Mouse (Mus musculus): Measurements from ENCODE around the gene Plcl1. TPM values are rescaled to one million over a fixed set of nuclear protein-coding genes. Genes with fewer than 3 reads are reported as not detected.

The Plcl1 gene
- total RNA-seq, 2 experiments from 2014 or later: 4.6 to 6.2 TPM

- DNase-seq (ENCODE audit: low spot score): no peak
Measured at GRCm38 (mm10) chr1:55523966-55524365, 118.2 kb downstream of the Plcl1 start.

GRCm38 (mm10) chr1:55525100-55525499 lies 119.4 kb downstream of the Plcl1 start:
- DNase-seq (ENCODE audit: low spot score): no peak

GRCm38 (mm10) chr1:55525748-55526147 lies 120.0 kb downstream of the Plcl1 start:
- DNase-seq (ENCODE audit: low spot score): no peak

- DNase-seq (ENCODE audit: low spot score): peak; percentile 52
Measured at GRCm38 (mm10) chr1:55528547-55529304, 123.0 kb downstream of the Plcl1 start.

- DNase-seq (ENCODE audit: low spot score): no peak
Measured at GRCm38 (mm10) chr1:55533823-55534222, 128.1 kb downstream of the Plcl1 start.

- DNase-seq (ENCODE audit: low spot score): no peak
Measured at GRCm38 (mm10) chr1:55554405-55554804, 148.7 kb downstream of the Plcl1 start.

GRCm38 (mm10) chr1:55557960-55558359 lies 152.2 kb downstream of the Plcl1 start:
- DNase-seq (ENCODE audit: low spot score): no peak

- no peak for DNase-seq (ENCODE audit: low spot score)
Measured at GRCm38 (mm10) chr1:55558409-55558808, 152.7 kb downstream of the Plcl1 start.

- no peak for DNase-seq (ENCODE audit: low spot score)
Measured at GRCm38 (mm10) chr1:55559998-55560397, 154.3 kb downstream of the Plcl1 start.

GRCm38 (mm10) chr1:55565933-55566332 lies 160.2 kb downstream of the Plcl1 start:
- no peak for DNase-seq (ENCODE audit: low spot score)

- DNase-seq (ENCODE audit: low spot score): no peak
Measured at GRCm38 (mm10) chr1:55567801-55568360, 162.2 kb downstream of the Plcl1 start.

- DNase-seq (ENCODE audit: low spot score): no peak
Measured at GRCm38 (mm10) chr1:55570225-55570624, 164.5 kb downstream of the Plcl1 start.

- peak; percentile 9 for DNase-seq (ENCODE audit: low spot score)
Measured at GRCm38 (mm10) chr1:55571399-55571798, 165.7 kb downstream of the Plcl1 start.

- DNase-seq (ENCODE audit: low spot score): peak; percentile 15
Measured at GRCm38 (mm10) chr1:55572202-55572601, 166.5 kb downstream of the Plcl1 start.

- no peak for DNase-seq (ENCODE audit: low spot score)
Measured at GRCm38 (mm10) chr1:55572664-55573063, 166.9 kb downstream of the Plcl1 start.

- DNase-seq (ENCODE audit: low spot score): peak; percentile 87
Measured at GRCm38 (mm10) chr1:55575916-55576315, 170.2 kb downstream of the Plcl1 start.

GRCm38 (mm10) chr1:55581752-55582151 lies 176.0 kb downstream of the Plcl1 start:
- DNase-seq (ENCODE audit: low spot score): no peak

- DNase-seq (ENCODE audit: low spot score): peak; percentile 22
Measured at GRCm38 (mm10) chr1:55585441-55585840, 179.7 kb downstream of the Plcl1 start.

GRCm38 (mm10) chr1:55588090-55588489 lies 182.4 kb downstream of the Plcl1 start:
- DNase-seq (ENCODE audit: low spot score): no peak

GRCm38 (mm10) chr1:55590047-55590446 lies 184.3 kb downstream of the Plcl1 start:
- DNase-seq (ENCODE audit: low spot score): no peak

GRCm38 (mm10) chr1:55600496-55600895 lies 194.8 kb downstream of the Plcl1 start:
- DNase-seq (ENCODE audit: low spot score): peak; percentile 56

- DNase-seq (ENCODE audit: low spot score): no peak
Measured at GRCm38 (mm10) chr1:55604593-55604992, 198.9 kb downstream of the Plcl1 start.

- no peak for DNase-seq (ENCODE audit: low spot score)
Measured at GRCm38 (mm10) chr1:55605450-55605849, 199.7 kb downstream of the Plcl1 start.

All from gastrocnemius, adult 18-20 months (tissue).